Mouse (Mus musculus): ENCODE measurements around the gene Gm42420.
A peak's percentile ranks its signal among the peaks of the same experiment; 100 is the strongest.

The Gm42420 gene

DNA sequence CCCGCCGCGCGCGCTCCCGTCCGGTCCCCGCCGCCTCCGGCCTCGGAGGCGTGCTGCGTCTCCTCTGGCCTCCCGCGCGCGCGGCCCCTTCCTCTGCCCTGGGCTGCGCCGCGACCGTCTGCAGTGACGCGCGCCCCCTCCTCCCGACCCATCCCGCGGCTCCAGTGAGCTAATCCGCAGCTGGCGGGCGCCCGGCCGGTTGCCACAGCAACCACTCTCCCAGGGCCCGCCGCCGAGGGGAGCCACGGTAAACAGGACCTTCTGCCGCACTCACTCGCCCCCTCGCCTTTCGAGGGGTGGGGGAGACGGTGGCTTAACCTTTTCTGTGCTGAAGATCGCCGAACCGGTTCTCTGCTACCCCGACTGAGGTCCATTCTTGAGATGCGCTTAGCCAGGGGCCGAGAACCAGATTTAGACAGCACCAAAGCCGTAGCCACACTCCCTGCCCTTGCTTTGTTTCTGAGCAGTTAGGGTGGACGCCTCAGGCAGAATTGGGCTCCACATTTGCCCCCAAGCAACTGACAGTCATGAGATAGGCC lies 27.8 kb upstream of the Gm42420 start, which contains the start of gene Dennd2a:
Dennd2a (minus strand) TSS at position 145 of the 539 bp plus-strand sequence.
- no peak for TF ChIP-seq GATA4 (IDR thresholded peaks at IDR 0.05; ENCODE audit: insufficient replicate concordance, low read length)

DNA sequence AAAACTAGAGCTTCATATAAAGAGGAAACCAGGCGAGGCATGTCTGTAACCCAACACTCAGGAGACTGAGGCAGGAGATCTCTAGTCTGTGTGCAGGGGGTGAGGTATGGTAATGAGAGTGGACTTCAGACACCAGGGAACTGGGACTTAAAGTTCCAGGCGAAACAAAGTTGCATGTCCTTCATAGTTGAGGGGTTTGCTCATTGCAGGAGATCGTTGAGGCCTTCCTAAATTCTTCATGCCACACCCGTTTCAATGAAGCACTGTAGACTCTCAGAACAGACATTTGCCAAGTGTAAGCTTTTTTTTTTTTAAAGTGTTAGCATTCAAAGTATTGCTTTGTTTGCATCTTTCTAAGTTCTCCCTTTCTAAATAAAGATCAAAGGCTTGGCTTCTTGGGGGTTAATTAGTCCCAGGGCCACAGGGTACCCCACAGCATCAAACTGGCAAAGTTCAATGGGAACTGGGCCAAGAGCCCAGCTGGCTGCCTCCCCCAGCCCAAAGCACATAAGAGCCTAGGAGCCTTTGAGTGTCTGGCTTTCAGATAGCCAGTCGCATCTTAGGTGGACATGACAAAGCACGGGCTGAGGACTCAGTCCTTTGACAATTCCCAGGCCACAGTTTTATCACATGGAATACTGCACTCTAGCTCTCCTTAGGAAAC lies 26.1 kb upstream of the Gm42420 start:
- TF ChIP-seq GATA4 (IDR thresholded peaks at IDR 0.05; ENCODE audit: insufficient replicate concordance, low read length): no peak

DNA sequence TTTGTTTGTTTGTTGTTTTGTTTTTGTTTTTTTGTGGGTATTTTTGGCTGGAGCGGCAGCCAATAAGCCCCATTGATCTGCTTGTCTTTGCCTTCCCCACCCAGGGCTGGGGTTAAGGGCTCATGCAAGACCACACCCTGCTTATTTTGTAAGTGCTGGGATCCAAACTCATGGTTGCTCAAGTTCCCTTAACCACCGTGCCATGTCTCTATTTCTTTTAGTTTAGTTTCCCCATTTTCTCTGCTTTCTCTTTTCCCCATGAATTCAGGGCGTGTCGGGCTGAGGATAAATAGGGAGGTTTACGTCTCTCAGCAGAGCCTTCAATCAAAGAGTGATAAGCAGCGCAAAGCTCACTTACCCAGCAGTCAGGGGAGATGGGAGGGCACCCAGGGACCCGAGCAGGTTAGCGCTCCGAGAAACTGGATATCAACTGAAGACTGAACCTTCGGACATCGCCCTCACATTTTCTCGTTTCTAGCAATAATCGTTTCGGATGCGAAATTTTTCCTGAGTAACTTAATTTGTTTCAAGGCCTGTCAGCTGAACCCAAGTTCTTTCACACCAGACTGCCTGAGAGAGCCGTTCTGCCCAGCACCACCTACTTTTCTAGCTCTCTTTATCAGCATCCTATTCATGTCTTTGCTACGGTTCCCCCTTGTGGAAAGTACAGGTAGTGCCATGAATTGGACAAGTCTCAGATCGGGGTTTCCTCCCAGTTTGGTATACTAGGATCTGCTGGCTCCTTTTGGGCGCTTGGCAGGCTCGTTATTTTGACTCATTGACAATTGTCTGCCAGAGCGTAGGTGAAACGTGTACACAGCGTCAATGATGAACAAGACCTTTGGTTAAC lies 23.2 kb upstream of the Gm42420 start:
- TF ChIP-seq GATA4 (IDR thresholded peaks at IDR 0.05; ENCODE audit: insufficient replicate concordance, low read length): peak; percentile 67; the same call in 1 of the 2 replicates

DNA sequence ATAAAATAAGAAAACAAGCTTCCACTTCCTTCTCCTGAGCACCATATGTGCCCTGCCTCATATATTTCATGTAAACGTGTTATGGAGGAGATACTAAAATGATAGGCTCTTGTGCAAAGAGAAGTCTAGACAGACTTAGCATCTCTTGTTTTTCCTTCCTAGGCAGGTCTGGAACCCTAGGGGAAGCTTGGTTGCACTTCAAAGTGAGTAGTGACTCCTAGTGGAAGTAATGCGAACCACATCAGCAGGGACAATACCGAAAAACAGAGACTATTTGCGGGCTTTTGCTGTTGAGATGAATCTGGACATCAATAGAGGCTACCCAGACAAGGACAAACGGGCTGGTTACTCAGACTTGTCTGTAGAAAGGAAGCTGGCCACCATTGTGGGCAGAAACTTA lies 18.0 kb upstream of the Gm42420 start:
- TF ChIP-seq GATA4 (IDR thresholded peaks at IDR 0.05; ENCODE audit: insufficient replicate concordance, low read length): no peak

DNA sequence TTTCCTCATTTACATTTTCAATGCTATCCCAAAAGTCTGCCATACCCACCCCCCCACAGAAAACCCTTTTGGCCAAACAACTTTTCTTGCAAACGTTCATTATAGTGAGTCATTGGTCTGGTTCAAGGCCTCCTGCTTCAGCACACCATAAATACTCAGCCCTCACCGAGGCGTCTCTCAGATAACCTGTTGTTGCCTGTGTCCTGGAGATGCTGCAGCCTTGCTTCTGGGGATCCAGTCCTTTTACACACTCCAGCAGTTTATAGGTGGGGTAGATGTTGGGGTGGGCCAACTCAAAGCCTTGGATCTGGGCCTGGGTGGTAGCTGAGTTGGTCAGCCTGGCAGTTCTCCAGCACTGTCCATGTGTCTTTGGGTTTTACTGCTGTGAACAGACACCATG lies 15.1 kb upstream of the Gm42420 start:
- no peak for TF ChIP-seq GATA4 (IDR thresholded peaks at IDR 0.05; ENCODE audit: insufficient replicate concordance, low read length)

DNA sequence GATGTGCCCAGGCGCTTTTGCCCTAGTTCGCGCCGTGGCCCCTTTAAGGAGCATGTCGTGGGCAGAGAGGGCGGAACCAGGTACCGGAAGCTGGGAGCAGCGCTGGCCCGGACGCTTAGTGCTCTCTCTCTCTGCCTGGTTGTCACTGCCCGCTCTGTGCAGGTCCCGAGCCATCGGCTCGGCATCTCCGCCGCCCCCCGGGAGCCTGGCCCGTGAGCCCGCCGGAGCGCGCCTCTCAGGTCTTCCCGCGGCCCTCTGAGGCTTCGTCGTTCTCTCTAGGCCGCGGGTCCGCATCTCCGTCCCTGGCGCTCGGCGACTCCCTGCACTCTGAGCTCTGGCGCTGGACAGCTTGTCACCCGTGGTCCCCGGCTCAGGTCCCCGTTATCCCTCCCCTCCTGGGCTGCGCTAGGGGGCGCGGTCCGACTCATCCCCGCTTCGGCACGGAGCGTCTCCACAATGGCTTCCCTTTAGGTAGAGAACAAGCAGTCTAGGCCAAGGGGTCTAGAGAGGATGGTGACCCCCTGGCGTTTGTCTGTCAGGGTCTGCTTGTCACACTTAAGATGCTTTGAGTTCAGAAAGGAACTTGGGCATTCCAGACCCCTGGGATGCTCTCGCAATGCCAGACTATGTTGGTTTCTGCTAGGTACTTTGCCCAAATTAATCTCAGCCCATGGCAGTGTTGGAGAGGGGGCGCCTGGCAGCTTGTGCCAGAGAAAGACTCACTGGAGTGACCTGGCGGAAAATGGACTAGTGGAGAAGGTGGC lies 11.6 kb upstream of the Gm42420 start, which contains the start of gene Adck2:
Adck2 (plus strand) TSS at position 83 of the 764 bp plus-strand sequence.
- TF ChIP-seq GATA4 (IDR thresholded peaks at IDR 0.05; ENCODE audit: insufficient replicate concordance, low read length): no peak

DNA sequence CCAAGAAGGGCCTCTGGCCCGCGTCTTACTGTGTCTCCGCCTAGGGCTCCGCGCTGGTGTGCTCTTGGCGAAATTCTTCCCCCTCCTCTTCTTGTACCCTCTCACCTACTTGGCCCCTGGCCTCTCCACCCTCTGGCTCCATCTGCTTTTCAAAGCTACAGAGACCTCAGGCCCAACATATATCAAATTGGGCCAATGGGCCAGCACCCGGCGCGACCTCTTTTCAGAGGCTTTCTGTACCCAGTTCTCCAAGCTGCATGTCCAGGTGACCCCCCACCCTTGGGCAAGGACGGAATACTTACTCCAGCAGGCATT lies 11.0 kb upstream of the Gm42420 start:
- no peak for TF ChIP-seq GATA4 (IDR thresholded peaks at IDR 0.05; ENCODE audit: insufficient replicate concordance, low read length)

DNA sequence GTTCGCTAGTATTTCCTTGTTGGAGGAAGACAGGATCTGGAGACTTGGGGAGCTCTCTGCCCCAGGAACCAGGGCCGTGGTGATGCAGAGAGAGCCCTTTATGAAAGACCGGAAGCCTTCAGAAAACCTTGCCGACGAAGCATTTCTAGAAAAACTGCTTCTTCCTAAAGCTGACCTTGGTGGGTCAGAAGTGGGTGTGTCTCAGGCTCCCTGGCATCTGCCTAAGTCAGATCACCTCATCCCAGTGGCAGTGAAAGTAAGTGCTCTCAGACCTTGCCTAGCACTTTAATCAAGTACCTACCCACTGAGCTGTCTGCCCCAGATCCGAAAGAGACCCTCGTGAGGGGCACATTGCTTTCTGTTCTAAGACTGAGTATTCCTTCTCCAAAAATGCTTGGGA lies 10.6 kb upstream of the Gm42420 start:
- no peak for TF ChIP-seq GATA4 (IDR thresholded peaks at IDR 0.05; ENCODE audit: insufficient replicate concordance, low read length)

DNA sequence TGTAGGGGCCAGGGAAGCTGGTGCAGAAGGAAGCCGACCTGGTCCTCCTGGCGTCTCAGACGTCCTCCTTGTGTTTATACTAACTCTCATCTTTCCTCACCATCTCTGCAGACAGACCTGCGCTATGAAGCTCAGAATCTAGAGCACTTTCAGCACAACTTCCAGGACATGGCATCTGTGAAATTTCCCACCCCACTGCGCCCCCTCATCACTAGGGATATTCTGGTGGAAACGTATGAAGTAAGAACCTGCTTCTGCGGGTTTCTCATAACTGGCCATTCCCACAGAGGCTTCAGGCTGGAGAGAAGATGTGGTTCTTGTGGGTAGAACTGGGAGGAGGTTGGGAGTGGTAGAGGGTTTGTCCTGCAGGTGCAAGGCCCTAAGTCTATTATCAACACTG lies 6.0 kb upstream of the Gm42420 start:
- no peak for TF ChIP-seq GATA4 (IDR thresholded peaks at IDR 0.05; ENCODE audit: insufficient replicate concordance, low read length)

DNA sequence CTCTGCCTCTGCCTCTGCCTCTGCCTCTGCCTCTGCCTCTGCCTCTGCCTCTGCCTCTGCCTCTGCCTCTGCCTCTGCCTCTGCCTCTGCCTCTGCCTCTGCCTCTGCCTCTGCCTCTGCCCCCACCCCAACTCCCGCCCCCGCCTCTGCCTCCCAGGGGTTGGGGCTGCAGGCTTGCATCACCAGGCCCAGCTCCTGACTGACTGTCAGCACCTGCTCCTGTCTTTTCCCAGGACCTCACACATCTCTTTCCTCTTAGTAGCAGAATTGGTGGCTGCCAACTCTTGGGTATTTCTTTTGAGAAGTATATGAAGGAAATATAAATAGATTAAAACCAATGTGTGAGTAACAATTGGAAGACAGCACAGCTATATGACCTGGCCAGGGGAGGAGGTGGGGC lies 5.0 kb upstream of the Gm42420 start:
- no peak for TF ChIP-seq GATA4 (IDR thresholded peaks at IDR 0.05; ENCODE audit: insufficient replicate concordance, low read length)

DNA sequence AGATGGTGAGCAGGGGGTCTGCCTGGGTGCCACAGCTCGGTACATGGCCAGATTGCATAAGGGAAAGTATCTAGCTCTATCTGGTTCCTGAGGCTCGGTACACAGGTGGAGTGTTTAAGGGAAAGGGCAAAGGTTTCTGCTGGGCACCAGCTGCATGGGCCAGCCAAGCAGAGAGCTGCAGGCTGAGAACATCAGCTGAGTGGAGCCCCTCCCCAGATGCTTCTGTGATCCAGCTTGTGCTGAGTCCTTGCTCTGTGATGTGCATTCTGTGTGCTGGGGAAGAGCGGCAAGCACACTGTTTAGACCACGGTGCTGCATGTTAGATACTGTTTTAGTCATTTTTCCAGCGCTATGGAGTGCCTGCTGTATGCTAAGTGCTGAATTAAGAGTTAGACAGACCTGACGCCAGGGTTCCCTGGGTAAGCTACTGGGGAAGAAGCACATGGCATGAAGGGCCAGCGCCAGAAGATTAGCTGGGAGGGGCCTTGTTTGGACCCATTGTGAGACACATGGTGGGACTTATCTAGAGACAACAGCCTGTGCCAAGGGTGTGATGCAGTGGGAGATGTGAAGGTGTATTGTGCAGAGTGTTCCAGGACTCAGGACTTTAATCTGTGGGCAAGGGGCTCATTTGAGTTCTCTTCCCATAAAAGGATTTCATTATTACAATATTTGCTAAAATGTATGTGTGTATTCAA lies 4.3 kb upstream of the Gm42420 start:
- no peak for TF ChIP-seq GATA4 (IDR thresholded peaks at IDR 0.05; ENCODE audit: insufficient replicate concordance, low read length)

DNA sequence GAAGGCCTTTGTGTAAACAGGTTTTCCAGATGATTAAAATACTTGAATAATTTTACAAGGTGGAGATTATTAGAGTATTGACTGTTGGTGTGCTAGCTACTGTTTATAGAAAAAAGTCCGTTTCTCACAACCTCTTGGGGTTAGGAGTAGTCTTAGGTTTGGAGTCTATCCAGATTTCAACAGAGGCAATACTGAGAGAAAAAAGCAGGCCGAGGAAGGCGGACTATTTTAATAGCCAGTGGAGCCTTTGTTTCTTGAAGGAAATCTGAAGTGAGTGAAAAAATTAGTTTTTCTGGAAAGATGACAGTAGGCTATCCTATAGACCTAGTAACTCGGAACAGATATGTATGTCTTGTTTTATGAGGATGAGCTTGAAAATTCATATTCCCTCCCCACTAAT lies 5.9 kb downstream of the Gm42420 start:
- no peak for TF ChIP-seq GATA4 (IDR thresholded peaks at IDR 0.05; ENCODE audit: insufficient replicate concordance, low read length)

DNA sequence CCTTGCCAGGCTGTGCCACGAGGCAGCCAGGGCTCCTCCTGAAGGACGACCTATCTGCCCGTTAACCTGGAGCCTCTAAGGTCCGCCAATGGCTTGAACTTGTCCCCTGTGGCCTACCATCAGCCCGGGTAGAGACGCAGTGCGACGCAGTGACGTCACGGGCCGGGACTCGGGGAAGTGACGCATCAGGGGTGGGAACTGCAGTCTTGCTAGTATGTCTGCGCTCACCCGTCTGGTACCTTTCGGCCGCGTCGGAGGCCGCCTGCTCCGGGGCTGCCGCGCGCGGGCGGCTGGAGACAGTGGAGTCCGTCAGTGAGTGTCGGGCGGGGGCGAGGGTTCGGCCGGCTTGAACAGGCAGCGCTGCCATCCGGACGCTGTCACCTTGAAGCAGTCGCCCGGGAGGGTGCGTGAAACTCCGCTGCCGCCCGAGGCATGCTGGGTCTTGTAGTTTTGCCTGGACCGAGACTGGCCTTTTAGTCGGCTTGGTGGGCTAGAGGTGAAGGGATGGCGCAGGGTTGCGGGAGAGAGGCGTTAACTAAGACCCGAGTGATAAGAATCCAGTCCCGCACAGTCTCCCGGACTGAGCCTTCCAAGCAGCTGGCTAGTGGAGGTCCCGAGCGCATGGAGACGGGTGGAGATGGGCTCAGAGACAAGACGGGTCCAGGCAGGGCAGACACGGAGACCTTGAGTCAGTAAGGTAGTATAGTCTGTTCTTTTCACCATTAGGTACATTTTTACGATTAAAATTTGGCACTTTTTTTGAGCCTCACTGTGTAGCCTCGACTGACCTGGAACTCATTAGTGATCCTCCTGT lies 7.1 kb downstream of the Gm42420 start, which contains the start of gene Ndufb2:
Ndufb2 (plus strand) TSS at position 174 of the 814 bp plus-strand sequence.
- peak; percentile 29; the same call in 1 of the 2 replicates for TF ChIP-seq GATA4 (IDR thresholded peaks at IDR 0.05; ENCODE audit: insufficient replicate concordance, low read length)

DNA sequence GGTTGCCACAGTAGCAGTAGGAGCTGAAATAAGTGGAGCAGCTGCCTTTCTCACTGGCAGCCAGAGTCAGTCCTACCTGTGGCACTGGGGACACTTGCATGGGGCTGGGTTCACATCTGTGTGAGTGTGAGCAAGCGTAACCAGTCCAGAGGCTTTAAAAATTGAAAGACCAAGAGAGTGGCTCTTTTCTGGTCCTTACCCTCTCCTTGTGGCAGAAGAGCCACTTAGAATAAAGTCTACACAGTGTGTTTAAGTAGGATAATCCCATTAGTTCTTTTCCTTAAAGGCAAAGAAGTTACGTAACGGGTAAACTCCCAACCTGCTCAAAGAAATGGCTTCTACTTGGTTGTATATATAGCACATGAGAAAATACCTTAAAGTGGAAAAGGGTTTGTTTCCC lies 15.3 kb downstream of the Gm42420 start:
- TF ChIP-seq GATA4 (IDR thresholded peaks at IDR 0.05; ENCODE audit: insufficient replicate concordance, low read length): no peak
